Mouse (Mus musculus) neural tube, embryonic 10.5 days (tissue): Measurements from ENCODE around the gene Nodal.
"Not testable (repeated sequence)": the region's sequence is repeated elsewhere in the genome, so short reads cannot be mapped to it uniquely, and the experiment has no call there.

ENCODE experiments used
- DNase-seq: peaks from one replicate; pipeline ENCODE4 v3.0.0-alpha.2; 2017; ENCODE audit warnings: low spot score; ENCODE audit errors: extremely low spot score

The Nodal gene

GRCm38 (mm10) chr10:61428416-61428815 lies 10.6 kb downstream of the Nodal start:
- no peak for DNase-seq

GRCm38 (mm10) chr10:61429043-61429442 lies 11.3 kb downstream of the Nodal start:
- no peak for DNase-seq

DNA sequence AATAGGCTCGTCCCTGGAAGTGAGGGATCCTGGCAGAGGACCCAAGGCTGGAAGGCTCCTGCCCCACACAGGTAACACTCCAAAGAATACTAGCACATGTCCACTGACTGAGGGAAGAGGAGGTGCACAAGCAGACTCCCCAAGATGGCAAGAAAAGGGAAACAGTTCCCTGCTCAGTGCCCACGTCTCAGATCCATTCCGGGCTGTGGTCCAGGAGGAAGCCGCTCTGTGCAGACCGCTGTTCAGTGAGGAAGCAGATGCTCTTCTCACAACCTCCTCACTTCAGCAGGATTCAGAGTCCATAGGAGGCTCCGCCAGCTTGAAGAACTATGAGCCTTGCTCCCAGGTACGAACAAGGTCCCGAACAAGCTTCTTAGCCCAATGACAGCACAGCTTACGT lies 13.6 kb downstream of the Nodal start:
- no peak for DNase-seq

GRCm38 (mm10) chr10:61440202-61440800 lies 22.5 kb downstream of the Nodal start:
- DNase-seq, result no peak

DNA sequence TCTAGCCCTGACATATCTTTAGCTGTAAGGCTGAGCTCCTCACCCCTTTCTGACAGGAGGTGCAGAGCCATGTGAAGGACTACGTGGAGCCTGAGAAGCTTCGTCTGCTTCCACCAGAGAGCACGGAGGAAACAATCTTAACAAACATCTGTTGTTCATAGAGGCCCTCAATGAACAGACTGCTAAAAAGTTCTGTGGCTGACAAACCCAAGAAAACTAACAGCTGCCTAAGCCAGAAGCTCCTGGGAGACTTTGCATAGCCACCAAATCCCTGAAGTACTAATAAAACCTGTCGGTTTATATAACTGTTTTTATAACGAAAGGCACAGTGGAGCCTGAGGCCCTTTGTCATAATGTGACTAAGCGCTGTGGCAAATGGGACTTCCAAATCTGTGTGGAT lies 25.7 kb downstream of the Nodal start:
- DNase-seq, result no peak

DNA sequence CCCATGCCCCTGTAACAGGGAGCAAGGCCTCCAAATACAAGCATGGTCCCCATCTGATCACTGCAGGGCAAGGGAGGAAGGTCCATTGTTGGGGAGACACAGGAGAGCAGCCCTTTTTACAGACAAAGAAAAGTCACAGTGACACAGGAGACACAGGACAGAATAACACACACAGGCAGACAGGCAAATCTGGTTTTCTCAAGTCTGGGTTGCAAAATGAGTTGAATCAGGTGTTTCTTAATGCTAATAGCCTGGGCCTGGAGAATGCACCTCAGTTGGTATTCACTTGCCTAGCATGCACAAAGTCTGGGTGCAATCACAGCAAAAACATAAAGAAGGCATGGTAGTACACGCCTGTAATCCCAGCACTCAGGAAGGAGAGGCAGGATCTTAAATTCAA lies 26.1 kb downstream of the Nodal start:
- no peak for DNase-seq

DNA sequence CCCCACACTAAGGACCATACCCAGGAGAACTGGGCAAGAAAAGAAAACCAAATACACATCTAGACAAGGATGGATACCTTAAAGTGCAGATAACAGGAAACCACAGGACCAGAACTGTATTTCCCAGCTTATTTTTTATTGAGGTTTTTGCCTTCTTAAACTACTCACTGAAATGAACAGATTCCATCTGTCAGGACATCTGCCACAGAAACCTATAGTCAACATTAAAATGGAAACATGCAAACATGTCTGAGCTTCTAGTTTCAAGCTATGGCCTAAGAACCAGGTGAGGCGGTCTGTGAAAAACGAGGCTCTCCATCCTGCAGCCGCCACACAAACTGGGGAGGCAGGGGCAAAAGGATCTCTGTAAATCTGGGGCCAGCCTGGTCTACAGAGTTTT lies 27.2 kb downstream of the Nodal start:
- no peak for DNase-seq

DNA sequence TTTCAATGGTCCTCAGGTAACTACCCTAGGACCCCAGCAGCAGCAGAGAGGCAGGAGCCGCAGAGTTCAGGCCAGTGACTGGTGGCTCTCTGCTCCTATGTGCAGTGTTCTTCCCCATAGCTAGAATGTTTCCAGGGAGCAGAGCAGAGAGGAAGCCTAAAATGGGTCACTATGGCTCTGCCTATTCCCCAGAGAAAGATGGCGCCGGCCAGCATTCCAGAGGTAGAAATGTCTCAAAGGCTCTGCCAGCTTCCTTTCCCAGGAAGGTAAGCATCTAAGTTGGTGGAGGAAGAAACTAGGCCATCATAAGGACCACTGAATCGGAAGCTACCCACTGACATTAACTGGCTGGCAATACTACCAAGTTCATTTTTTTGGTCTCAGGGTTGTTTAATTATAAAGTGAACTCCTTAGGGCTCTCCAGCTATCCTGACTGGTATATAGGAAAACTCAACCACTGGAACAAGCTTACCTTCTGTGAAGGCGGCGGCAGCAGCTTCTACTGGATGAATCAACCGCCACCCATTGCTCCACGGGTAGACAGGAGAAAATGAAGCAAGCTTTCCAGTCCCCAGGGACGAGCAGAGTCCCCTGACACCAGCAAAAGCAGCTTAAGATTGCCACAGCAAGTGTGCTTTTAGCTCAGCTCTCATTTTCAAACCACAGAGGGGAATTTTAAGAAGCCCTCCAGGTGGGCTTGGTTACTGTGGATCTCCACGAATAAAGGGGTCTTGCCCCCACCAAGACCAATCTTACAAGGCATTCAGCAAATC lies 30.0 kb downstream of the Nodal start:
- no peak for DNase-seq

GRCm38 (mm10) chr10:61448834-61449233 lies 31.1 kb downstream of the Nodal start:
- DNase-seq, result no peak

- peak; percentile 28 for DNase-seq
Observed at GRCm38 (mm10) chr10:61451463-61451930, 33.7 kb downstream of the Nodal start.

GRCm38 (mm10) chr10:61451931-61452617 lies 34.3 kb downstream of the Nodal start:
- peak; percentile 57 for DNase-seq

DNA sequence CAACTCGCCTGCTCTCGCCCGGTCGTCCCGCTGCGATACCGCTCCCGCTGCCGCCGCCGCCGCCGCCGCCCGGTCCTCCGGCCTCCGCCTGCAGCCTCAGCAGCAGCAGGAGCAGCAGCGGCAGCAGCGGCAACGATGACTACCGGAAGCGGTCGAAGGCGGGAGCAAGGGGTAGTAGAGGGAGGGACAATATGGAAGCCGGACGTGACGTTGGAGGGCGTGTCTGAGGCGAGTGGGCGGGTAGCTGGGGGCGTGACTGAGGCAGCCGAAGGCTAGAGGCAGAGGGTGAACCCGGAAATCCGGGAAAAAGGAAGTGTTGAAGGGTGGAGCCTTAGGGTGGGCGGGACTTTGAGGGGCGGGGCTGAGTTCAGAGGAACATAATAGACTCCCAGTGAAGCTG lies 34.9 kb downstream of the Nodal start, which contains the start of gene Eif4ebp2:
Gene Eif4ebp2 (minus strand): TSS at position 17 of the 400 bp plus-strand sequence.
- DNase-seq, result peak; percentile 100

GRCm38 (mm10) chr10:61453171-61453570 lies 35.4 kb downstream of the Nodal start:
- DNase-seq, result not testable (repeated sequence)

- no peak for DNase-seq
Observed at GRCm38 (mm10) chr10:61457182-61457581, 39.4 kb downstream of the Nodal start.

GRCm38 (mm10) chr10:61465009-61465408 lies 47.2 kb downstream of the Nodal start:
- no peak for DNase-seq

GRCm38 (mm10) chr10:61466242-61466641 lies 48.5 kb downstream of the Nodal start:
- no peak for DNase-seq

- peak; percentile 49 for DNase-seq
Observed at GRCm38 (mm10) chr10:61466873-61467272, 49.1 kb downstream of the Nodal start.

- no peak for DNase-seq
Observed at GRCm38 (mm10) chr10:61468900-61469299, 51.1 kb downstream of the Nodal start.

DNA sequence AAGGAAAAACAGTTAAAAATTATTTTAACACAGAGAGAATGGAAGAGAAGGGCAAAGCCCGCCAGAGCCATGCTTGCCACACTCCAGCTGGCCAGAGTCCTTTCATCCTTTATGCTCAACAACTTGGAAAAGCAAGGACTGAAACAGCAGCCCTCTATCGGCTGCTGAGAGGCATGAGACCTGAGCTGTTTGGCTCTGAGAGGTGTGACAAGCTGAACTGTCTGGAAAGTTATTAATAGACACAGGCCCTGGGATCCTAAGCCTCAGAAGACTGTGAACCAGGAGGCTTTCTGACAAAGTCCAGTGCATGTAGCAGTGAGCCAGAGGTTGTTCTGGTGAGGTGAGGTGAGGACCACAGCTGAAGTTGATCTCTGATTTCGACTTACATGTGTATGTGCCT lies 55.9 kb downstream of the Nodal start:
- no peak for DNase-seq

- no peak for DNase-seq
Observed at GRCm38 (mm10) chr10:61474344-61474743, 56.6 kb downstream of the Nodal start.
